Mouse (Mus musculus) olfactory bulb, adult 2 months (tissue): ENCODE data around the gene Prrxl1.

Experiments used
- CTCF ChIP-seq: fragments of 200-500 bp; IDR thresholded peaks from 2 replicates; pipeline ENCODE4 v1.5.1; 2012; ENCODE audit warnings: low read depth, mild to moderate bottlenecking, low read length, moderate library complexity; ENCODE audit not compliant: insufficient read depth
- POLR2A ChIP-seq: fragments of 200-500 bp; IDR thresholded peaks from 2 replicates; pipeline ENCODE4 v1.6.1; 2012; ENCODE audit warnings: mild to moderate bottlenecking, low read depth, low read length, moderate library complexity; ENCODE audit not compliant: insufficient read depth

DNA sequence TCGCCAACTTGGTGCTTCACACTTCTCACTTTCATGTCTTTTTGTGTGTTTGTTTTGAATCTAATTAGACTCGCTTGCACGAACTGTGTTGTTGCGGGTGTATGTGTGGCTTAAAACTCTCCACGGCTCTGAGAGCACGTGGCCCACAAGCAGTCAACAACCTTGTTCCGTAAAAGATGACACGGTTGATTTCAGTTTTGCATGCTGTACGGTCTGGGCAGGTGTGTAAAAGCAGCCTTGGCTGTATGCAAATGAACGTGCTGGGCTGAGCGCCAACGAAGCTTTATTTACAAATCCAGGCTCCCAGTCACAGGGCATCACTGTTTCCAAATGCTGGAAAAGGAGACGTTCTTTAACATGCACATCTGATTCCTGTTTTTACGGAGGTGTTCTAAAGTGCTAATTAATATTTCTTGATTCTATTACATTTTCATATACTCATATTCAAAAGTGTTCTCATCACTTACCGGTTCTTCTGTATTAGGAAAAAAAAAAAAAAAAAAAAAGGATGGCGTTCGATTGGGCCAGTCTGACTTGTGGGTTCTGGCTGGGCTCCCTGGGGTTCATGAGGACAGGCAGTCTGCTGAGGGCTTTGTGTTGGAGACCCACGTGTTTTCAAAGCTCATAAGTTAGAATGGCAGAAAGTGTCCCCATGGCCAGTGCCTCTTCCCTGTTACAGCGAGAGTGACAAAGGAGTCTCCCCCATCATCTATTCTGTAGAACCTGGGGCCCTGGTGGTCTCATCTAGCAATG lies 85.0 kb downstream of the Prrxl1 start:
- TF ChIP-seq POLR2A (no peak), CTCF (no peak)
